Mouse (Mus musculus) lung, adult 18-20 months (tissue): Measurements from ENCODE around the gene Nupr1.

Source experiments
- DNase-seq, 2 experiments: peaks; one replicate each; pipeline ENCODE4 v3.0.0; 2022; ENCODE audit warnings: mixed read lengths in 2 of 2

The Nupr1 gene

DNA sequence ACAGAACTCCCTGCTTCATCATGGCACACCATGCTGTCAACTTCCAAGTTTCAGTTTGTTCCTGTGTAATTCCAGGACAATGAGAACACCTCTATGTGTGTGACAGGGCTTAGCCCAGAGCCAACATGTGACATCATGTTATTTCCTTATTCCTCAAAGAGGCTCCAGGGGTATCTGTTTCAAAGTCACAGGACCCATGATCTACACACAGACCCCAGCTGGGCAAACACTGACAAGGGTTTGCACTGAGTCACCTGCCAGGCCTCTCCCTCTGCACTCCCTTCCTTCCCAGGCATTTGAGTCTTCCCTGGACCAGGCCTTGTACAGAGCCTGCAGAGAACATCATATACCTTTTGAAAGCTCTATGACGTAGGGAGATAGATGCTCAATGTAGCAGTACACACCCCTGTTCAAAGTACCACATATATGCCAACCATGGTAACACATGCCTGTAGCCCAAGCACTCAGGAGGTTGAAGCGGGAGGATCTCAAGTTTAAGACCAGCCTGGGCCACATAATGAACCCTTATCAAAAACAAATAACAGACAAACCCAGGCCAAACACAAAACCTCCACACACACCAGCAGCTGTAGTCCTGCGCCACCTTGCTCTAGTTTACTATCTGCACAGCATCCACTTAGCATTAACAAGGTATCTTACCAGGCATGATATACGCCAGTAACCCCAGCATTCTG is at the start of gene Nupr1:
TSS of gene Nupr1 (minus strand) at position 38 of the 695 bp plus-strand sequence.
- DNase-seq = no peak

DNA sequence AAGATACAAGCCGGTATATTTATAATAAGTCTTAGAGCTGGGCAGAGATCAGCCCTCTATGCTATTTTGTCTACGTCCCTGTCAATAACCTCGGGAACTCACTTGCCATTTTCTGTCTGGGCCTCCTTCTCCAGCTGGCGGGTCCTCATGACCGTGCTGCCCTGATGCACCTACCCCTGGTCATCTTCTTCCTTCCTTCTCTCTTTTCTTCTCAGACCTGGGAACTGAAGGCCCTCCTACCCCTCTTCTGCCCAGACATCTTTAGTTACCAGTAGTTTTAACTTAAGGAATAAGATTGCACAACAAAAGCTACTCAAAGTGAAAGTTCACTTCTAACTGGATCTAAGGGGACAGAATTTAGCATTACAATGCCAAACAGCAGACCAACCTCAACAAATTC is 49.0 kb upstream of the Nupr1 start:
- DNase-seq = no peak

GRCm38 (mm10) chr7:126678545-126679341 is 48.1 kb upstream of the Nupr1 start:
- DNase-seq = no peak

DNA sequence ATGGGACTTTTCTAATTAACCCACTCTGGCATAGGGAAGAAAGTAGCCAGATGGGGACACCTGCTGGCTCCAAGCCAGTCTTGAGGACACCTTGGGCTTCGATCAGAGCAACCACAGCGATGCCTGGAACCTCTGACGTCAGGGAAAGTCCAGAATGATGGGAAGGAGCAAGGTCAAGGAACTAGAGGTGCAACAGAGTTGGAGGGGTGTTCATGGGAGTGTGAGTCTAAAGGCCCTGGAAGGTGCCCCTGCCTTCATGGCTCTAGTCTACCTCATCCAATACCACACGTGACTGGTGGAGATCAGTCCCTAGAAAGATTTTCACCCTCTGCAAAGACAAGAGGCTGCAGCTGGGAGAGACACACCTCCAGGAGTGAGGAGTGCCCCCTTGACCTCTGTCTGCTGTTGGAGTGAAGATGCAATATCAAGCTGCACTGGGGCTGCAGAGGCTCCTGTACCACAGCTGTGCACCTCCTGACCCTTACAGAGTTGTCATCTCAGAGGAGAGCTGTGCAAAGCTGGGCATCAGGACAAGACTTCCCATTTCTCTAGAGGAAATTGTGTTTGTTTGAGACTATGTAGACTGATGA is 46.1 kb upstream of the Nupr1 start:
- peak in 1 of 2 experiments; percentile 47 for DNase-seq

GRCm38 (mm10) chr7:126676207-126676606 is 45.5 kb upstream of the Nupr1 start, which contains the start of gene Sult1a1:
Gene Sult1a1, minus strand, starts transcription at chr7:126676432.
- peak; percentile 84 to 92 for DNase-seq

GRCm38 (mm10) chr7:126675104-126675503 is 44.4 kb upstream of the Nupr1 start:
- DNase-seq = no peak

DNA sequence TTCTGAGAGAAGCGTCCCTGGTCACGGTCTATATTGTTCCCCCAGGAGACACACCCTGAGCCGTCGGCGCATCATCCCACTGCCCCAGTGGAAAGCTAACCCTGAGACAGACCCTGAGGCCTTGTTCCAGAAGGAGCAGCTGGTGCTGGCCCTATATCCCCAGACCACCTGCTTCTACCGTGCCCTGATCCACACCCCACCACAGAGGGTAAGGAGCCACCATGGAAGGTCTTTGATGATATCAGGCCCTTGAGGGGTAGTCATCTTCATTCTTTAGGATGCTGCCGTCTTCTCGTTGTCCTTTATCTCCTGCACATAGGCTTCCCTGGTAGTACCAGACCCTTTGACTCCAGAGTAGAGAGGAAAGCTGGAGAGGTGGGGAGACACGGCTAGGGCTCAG is 41.5 kb upstream of the Nupr1 start:
- DNase-seq = no peak

- peak; percentile 42 to 69 for DNase-seq
These were observed 39.5 kb upstream of the Nupr1 start for GRCm38 (mm10) chr7:126670152-126670551.

GRCm38 (mm10) chr7:126668452-126668851 is 37.8 kb upstream of the Nupr1 start:
- DNase-seq = peak in 1 of 2 experiments; percentile 34

- no peak for DNase-seq
These were observed 36.9 kb upstream of the Nupr1 start for GRCm38 (mm10) chr7:126667495-126668090.

DNA sequence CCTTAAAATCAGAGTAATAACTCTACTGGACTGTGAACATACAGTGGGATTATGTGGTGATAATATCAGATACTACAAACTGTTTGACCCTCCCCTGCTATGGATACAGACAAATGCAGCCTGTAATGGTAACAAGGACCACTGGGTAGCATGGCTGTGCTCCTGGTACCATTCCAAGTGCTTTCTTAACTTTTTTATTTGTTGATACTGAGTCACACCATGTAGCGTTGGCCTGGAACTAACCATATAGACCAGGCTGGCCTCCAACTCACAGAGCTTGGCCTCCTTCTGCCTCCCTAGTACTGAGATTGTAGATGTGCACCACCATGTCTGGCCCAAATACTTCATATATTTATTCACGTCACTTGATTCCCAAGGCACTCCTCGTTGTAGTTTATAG is 34.6 kb upstream of the Nupr1 start:
- DNase-seq = peak; percentile 50 to 59

- peak in 1 of 2 experiments; percentile 44 for DNase-seq
These were observed 33.0 kb upstream of the Nupr1 start for GRCm38 (mm10) chr7:126663646-126664045.

DNA sequence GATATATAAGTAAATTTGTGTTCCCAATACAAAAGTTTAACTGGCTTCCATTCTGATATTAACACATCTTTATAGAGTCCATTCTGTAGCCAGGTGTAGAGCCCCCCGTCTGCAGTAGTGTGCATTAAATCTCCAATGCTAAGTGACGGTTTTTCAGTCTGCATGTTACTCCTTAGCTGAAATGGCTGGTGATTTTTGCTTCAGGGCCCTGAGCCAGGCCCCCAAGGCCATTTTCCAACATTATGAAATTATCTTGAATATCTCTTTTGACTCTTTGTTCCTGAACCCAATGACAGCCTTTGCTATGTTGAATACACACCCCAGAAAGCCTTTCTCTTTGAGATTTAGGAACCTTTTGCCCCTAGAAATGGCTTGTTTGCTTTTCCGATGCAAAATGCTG is 29.1 kb upstream of the Nupr1 start:
- no peak for DNase-seq

GRCm38 (mm10) chr7:126657522-126657921 is 26.9 kb upstream of the Nupr1 start:
- DNase-seq = no peak

GRCm38 (mm10) chr7:126655695-126656094 is 25.0 kb upstream of the Nupr1 start:
- DNase-seq = no peak

DNA sequence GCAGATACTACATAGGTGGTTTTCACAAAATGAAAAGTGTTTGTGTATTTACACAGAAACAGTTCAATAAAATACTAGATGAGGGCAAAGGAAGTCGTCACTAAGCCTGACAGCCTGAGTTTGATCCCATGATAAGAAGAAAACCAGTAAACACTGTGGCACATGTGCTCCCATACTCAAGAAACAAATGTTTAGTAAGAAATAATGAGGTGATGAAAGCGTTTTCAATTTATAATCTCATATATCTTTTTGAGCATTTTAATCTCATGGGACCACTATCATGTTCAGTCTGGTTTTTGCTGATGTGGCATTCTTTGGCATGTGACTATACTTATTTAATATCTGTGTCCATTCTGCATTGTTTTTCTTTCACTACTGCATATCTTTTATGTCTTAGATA is 23.3 kb upstream of the Nupr1 start:
- DNase-seq = no peak

DNA sequence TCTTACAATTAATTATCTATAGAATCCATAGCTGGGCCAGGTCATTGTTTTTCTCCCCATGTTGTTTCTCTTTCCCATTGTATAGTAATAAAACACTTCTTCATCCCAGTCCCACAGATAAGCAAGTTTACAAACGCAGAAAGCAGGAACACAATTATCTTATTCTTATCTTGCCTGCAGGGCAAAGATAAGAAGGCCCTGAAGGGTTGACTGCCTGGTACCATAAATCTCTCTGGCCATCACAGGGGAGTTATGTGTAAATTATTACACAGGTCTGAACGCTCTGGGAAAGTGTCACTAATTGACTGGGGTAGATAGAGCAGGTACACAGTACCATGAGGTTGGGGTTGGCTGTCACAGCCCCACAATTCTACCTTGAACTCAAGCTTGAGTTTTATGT is 20.2 kb upstream of the Nupr1 start:
- DNase-seq = no peak

- peak; percentile 92 to 93 for DNase-seq
These were observed 18.8 kb upstream of the Nupr1 start, which contains the start of gene Sgf29 for GRCm38 (mm10) chr7:126649231-126650051. Gene Sgf29, plus strand, starts transcription at chr7:126649309.

DNA sequence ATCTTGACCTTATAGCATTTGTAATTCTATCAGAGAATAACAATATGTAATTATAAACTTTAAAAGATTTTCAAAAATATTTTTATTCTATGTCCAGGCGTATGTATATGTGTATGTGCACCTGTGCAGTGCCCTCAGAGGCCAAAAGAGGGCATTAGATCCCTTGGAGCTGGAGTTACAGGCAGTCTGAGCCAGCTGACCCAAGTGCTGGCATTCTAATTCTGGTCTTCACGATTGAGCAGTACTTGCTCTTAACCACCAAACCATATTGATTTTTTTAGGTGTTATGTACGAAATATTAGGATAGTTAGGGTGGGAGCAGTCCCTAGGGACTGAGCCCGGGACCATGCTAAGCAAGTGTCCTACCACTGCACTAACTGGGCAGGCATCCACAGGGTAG is 17.8 kb upstream of the Nupr1 start:
- DNase-seq = no peak

DNA sequence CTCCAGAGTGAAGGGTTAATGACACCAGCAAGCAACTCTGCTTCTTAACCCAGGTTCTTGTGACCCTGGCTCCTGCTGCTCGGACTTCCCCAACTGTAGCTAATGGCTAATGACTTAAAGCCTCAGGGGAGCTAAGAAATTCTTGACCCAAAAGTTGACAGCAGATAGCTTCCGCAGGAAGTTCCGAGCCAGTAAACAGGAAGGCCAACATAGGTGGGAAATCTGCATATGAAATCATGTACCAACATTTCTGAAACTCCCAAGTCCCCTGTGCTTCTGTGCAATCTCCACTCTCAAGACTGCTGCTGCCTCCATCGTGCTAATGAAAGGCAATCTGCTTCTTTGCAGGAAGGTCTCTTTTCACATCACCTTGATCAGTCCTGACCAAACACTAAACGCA is 15.0 kb upstream of the Nupr1 start:
- no peak for DNase-seq

- DNase-seq = no peak
These were observed 14.3 kb upstream of the Nupr1 start for GRCm38 (mm10) chr7:126644914-126645313.

DNA sequence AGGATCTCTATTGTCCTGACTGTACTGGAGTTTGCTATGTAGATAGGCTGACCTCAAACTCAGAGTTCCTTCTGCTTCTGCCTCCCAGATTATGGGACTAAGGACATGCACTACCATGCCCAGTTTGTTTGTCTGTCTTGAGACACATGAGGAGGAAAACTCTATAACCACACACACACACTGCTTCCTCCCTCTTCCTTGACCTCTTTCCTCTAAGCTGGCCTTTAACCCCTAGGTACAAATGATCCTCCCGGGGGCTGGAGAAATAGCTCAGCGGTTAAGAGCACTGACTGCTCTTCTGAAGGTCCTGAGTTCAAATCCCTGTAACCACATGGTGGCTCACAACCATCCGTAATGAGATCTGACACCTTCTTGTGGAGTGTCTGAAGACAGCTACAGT is 13.7 kb upstream of the Nupr1 start:
- no peak for DNase-seq
